Mouse (Mus musculus) neural tube, embryonic 12.5 days (tissue): ENCODE measurements around the gene Adam34. TPM values are rescaled to one million over a fixed set of nuclear protein-coding genes. Genes with fewer than 3 reads are reported as not detected.
"Not testable (repeated sequence)": the region's sequence is repeated elsewhere in the genome, so short reads cannot be mapped to it uniquely, and the experiment has no call there.

Source experiments
- ATAC-seq: fragments of 200-750 bp; cut with Nextera tagmentation; 2 replicates; pipeline ENCODE4 v1.8.0; 2017; ENCODE audit warnings: low read depth, mild to moderate bottlenecking, moderate TSS enrichment, moderate library complexity; ENCODE audit not compliant: low FRiP score
- H3K27ac ChIP-seq: fragments of 300-500 bp; sonication (generic); 2 replicates; pipeline ENCODE4 v1.5.1; 2016
- H3K27me3 ChIP-seq: fragments of 300-500 bp; sonication (generic); replicated peaks from 2 replicates; pipeline ENCODE4 v1.6.1; 2016; ENCODE audit warnings: mild to moderate bottlenecking
- H3K36me3 ChIP-seq: fragments of 300-500 bp; sonication (generic); 2 replicates; pipeline ENCODE4 v1.6.1; 2016; ENCODE audit warnings: mild to moderate bottlenecking
- H3K4me1 ChIP-seq: fragments of 300-500 bp; sonication (generic); 2 replicates; pipeline ENCODE4 v1.6.1; 2016
- H3K4me2 ChIP-seq: fragments of 300-500 bp; sonication (generic); replicated peaks from 2 replicates; pipeline ENCODE4 v1.6.1; 2016; ENCODE audit warnings: mild to moderate bottlenecking
- H3K4me3 ChIP-seq: fragments of 300-500 bp; sonication (generic); 2 replicates; pipeline ENCODE4 v1.5.1; 2016
- H3K9ac ChIP-seq: fragments of 300-500 bp; sonication (generic); 2 replicates; pipeline ENCODE4 v1.6.1; 2016; ENCODE audit warnings: mild to moderate bottlenecking
- H3K9me3 ChIP-seq: fragments of 300-500 bp; sonication (generic); 2 replicates; pipeline ENCODE4 v1.6.1; 2016; ENCODE audit warnings: mild to moderate bottlenecking
- WGBS: fragments of 180-500 bp; shearing (Covaris S2); methylation state at CpG from one replicate; pipeline ENCODE4 v1.1.7; 2016; 5-methylcytosine and 5-hydroxymethylcytosine counted together
- polyA plus RNA-seq: library from polyadenylated mRNA; unstranded; fragments of >200 nt; fragmentation: Nextera tagmentation; extraction: Ambion mirVana; gene quantifications from 2 replicates; pipeline ENCODE4 v1.2.1, GENCODE M21; 2016

Adam34 gene
- not detected in 2 replicates for polyA plus RNA-seq

GRCm38 (mm10) chr8:43709949-43710348 lies at the start of gene Adam34:
Gene Adam34, minus strand, starts transcription at chr8:43710049.
- H3K36me3 ChIP-seq: no peaks in the 10 kb centered on the region
- H3K4me1 ChIP-seq: no peaks in the 10 kb centered on the region
- H3K4me2 ChIP-seq: no peak within 1 kb of the TSS
- H3K4me3 ChIP-seq: no peak within 1 kb of the TSS
- H3K27me3 ChIP-seq: no peaks in the 10 kb centered on the region
- no peak within 1 kb of the TSS for H3K9ac ChIP-seq
- H3K9me3 ChIP-seq: no peaks in the 10 kb centered on the region
- no peak within 1 kb of the TSS for H3K27ac ChIP-seq
- ATAC-seq: no peak

DNA sequence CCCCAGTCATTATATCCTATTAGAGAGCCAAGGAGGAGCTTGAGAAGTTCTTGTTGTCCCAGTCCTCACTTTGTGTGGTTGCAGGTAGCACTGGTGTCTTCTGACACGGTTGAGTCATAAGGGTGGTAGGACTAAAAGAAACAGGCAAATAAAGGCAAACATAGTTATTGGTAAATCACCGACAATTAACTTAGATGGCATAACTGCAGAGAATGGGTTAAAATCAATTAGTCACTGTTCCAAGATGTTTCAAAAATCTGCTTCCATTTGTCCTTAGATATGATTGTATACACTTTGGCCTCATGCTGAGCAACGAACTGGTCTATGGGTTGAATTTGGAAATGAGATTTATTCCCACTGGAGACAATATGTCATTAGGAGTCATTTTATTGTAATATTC lies 82.7 kb downstream of the Adam34 start, which contains the start of gene Gm5346:
Gene Gm5346 (minus strand): TSS at position 101 of the 400 bp plus-strand sequence.
- H3K4me3 ChIP-seq: no peak within 1 kb of the TSS
- WGBS: 90% methylated on average over 3 of the region's 3 CpGs

GRCm38 (mm10) chr8:43616046-43616445 lies 93.8 kb downstream of the Adam34 start:
- H3K9ac ChIP-seq: no peak overlapping the region
- no peak overlapping the region for H3K4me2 ChIP-seq
- no peak for ATAC-seq
- 92% methylated on average over 1 of the region's 1 CpGs for WGBS
- no peaks in the 10 kb centered on the region for H3K27me3 ChIP-seq
- H3K36me3 ChIP-seq: no peaks in the 10 kb centered on the region
- no peak overlapping the region for H3K4me3 ChIP-seq
- H3K4me1 ChIP-seq: no peaks in the 10 kb centered on the region
- H3K9me3 ChIP-seq: no peaks in the 10 kb centered on the region
- H3K27ac ChIP-seq: no peak overlapping the region

More for the DNA sequence above, 82.7 kb downstream of the Adam34 start, which contains the start of gene Gm5346:
- ATAC-seq: no peak
- Histone ChIP-seq H3K4me1 (no peaks in the 10 kb centered on the region), H3K27ac (no peak within 1 kb of the TSS), H3K4me2 (no peak within 1 kb of the TSS), H3K9me3 (no peaks in the 10 kb centered on the region), H3K36me3 (no peaks in the 10 kb centered on the region), H3K9ac (no peak within 1 kb of the TSS), H3K27me3 (no peaks in the 10 kb centered on the region)

GRCm38 (mm10) chr8:43603657-43604056 lies 106.2 kb downstream of the Adam34 start:
- ATAC-seq: not testable (repeated sequence)
- WGBS: 83% methylated on average over 13 of the region's 13 CpGs

DNA sequence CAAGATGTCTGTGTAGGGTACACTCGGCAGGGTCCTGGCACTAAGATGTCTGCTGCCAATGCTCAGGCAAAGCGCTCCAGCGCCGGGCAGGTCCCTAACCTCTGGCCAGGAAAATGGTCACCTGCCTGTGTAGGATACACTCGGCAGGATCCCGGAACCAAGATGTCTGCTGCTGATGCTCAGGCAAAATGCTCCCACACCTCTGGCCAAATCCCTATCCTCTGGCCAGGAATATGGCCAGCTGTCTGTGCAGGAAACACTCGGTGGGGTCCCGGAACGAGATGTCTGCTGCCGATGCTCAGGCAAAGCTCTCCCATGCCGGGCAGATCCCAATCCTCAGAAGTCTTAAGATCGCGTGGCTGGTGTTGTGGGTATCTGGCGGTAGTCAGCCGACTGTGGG lies 106.7 kb downstream of the Adam34 start:
- not testable (repeated sequence) for H3K4me1 ChIP-seq, H3K27ac ChIP-seq, H3K4me3 ChIP-seq, H3K9me3 ChIP-seq, ATAC-seq, H3K9ac ChIP-seq, H3K27me3 ChIP-seq, H3K4me2 ChIP-seq, H3K36me3 ChIP-seq
- 92% methylated on average over 15 of the region's 15 CpGs for WGBS

More at GRCm38 (mm10) chr8:43603657-43604056, 106.2 kb downstream of the Adam34 start:
- H3K4me3 ChIP-seq, H3K9ac ChIP-seq, H3K4me2 ChIP-seq, H3K4me1 ChIP-seq, H3K9me3 ChIP-seq, H3K27me3 ChIP-seq, H3K36me3 ChIP-seq, H3K27ac ChIP-seq: not testable (repeated sequence)

Other genes with a start within 250 kb of the Adam34 start
- gene Adam26b, start 181.9 kb downstream of the Adam34 start, polyA plus RNA-seq: not detected in 2 replicates
- not detected in 2 replicates for gene Adam26a, start 133.3 kb downstream of the Adam34 start, polyA plus RNA-seq
- gene Gm5346, start 82.8 kb downstream of the Adam34 start, polyA plus RNA-seq: not detected in 2 replicates